Mouse (Mus musculus): ENCODE data around the gene Fam107b. TPM values are rescaled to one million over a fixed set of nuclear protein-coding genes. Genes with fewer than 3 reads are reported as not detected.
"Not testable (repeated sequence)": the region's sequence is repeated elsewhere in the genome, so short reads cannot be mapped to it uniquely, and the experiment has no call there.

Gene Fam107b
- total RNA-seq, 2 experiments from 2014 or later, result 6.4 to 11.9 TPM

DNA sequence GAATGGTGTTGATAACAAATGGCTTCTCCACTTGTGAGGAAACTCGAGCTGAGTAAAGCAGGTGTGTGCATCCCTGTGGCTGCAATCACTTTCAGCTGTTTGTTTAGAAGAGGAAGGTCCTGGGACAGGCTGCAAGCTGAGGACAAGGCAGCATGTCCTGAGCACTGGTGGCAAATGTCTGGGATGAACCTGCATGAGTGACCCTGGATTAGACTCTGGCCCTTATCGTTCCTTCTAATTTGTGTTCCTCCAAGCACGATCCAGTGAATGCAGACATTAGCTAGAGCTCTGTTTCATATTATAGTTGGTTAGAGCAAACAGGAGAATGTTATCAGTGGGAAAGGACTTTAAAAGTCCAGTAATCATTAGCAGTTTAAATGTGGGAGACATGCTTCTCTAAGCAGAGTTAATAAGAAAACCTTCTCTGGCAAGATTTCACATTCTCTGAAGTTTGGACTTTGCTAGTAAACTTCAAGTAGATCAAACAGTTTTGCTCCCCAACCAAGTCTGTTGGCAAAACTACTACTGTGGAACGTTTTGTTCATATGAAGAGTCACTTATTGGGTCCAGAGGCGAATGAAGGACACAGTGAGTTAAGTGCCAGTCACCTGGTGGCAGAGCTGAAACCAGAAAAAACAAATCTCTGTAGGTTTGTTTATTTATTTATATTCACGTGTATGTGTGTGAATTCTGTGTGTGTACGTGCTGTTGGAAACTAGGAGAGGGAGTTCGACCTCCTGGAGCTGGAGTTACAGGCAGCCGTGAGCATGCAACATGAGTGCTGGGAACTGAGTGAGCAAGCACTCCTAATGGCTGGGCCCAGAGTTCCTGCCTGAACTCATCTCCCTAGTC is 134.2 kb downstream of the Fam107b start:
- no peak for DNase-seq (ENCODE audit: low spot score in 2 of 2)
- intact Hi-C loops (cut with DNase I), result no loop called here

DNA sequence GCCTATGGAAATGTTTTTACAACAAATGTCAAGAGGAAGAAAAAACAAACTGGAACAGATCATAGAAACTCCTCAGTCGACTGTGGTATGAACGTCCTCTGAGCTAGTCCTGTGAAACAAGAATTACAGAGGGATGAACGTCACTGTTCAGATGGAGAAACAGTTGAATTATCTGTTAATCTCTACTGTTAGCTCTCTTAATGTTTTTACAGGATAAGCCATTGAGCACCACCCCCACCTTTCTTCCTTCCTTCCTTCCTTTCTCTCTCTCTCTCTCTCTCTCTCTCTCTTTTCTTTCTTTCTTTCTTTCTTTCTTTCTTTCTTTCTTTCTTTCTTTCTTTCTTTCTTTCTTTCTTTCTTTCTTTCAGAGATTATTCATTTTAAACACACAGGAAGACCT is 135.0 kb downstream of the Fam107b start:
- intact Hi-C loops (cut with DNase I); DNase-seq (ENCODE audit: low spot score in 2 of 2): not testable (repeated sequence)

DNA sequence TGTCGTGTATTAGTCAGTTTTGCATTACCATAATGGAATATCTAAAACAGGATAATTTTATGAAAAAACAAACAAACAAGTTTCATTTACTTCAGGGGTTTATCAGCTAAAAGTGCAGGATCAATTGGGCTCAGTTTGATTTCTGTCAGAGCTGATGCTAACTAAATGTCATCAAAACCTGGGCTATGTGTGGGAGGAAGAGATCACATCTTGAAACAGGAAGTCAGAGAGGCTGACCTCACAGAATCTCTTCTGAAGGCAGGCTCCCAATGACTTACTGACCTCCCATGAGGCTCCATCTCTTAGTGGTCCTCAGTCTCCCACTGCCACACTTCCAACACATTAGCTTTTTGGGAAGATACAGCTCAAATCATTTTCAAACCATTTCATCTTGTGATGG is 136.9 kb downstream of the Fam107b start:
- no peak for DNase-seq (ENCODE audit: low spot score in 2 of 2)
- intact Hi-C loops (cut with DNase I), result no loop called here

DNA sequence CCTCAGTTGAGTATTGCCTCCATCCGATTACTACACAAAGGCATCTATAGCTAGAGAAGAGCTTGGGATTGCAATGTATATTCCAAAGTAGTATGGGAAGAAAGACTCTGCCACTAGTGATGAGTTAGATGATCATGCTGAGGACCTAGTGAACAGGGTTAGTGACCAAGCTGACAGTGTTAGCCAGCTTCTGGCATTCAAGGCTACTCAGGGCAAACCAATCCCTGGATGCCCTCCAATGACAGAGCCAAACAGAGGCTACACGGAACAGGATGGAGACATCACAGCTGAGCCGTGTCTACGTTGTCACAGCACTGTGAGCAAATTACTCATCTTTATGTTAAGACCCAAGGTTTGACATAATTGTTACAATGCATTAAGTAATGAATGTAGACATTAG is 138.3 kb downstream of the Fam107b start:
- DNase-seq (ENCODE audit: low spot score in 2 of 2), result no peak

DNA sequence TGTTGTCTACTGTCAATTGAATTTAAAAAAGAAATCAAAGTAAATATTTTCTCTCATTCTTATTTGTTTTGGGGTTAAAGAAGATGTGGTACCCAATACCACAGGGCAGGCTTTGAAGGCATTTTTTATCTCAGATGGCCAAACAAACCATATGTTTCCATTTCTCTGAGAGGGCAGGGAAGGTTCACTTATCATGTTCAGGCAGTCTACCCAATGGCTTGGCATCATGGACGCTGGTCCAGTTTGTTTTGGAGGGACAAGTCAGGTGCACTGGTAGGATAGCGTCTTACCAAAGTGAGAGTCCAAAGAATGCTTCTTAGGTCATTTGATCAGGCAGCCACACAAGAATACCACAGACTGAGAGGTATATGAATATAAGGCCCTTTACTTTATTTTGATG is 139.6 kb downstream of the Fam107b start:
- intact Hi-C loops (cut with DNase I), result no loop called here
- no peak for DNase-seq (ENCODE audit: low spot score in 2 of 2)

More for the DNA sequence above, 138.3 kb downstream of the Fam107b start:
- intact Hi-C loops (cut with DNase I), result no loop called here

DNA sequence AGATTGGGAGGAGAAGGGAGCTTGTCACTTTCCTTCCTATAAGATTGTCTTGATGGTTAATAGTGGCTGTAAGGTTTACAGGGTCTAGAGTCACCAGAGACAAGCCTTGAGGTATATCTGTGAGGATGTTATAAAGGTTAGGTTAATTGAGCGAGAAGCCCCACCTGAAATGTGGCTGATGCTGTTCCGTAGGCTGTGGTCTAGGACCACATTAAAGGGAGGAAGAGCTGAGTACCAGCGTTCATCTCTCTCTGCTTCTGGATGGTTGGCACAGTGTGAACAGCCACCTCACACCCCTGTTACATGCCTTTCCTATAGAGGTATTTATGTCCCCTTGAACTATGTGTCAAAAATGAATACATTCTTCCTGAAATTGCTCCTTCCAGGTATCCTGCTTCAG is 140.2 kb downstream of the Fam107b start:
- intact Hi-C loops (cut with DNase I), result no loop called here
- no peak for DNase-seq (ENCODE audit: low spot score in 2 of 2)

DNA sequence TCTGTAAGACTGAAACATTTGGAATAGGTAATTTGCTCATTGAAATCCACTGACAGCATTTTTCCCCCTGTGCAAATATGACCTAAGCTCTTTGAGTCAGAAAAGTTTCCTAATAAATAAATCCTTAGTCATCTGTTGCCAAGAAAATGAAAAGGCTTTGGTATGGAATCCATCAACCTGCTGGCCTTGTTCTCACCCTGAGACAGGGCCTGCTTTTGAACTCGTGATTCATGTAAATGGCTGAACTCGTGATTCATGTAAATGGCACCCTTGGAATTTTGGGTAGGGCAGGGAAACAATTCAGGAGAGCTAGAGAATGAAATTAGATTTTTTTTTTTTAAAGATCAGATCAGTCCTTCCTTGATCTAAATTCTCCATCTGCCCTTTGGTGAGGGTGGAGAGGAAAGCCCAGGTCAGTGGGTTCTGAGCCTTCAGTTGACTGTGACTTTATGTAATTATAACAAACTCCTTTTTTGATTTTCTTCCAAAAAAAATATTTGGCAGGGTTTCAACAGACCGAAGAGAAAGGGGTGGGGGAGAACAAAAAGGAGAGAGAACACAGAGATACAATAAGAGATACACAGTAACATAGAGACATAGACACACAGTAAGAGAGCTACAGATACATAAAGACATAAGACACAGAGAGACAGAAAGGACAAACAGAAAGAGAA is 142.2 kb downstream of the Fam107b start:
- no peak for DNase-seq (ENCODE audit: low spot score in 2 of 2)
- intact Hi-C loops (cut with DNase I), result no loop called here

DNA sequence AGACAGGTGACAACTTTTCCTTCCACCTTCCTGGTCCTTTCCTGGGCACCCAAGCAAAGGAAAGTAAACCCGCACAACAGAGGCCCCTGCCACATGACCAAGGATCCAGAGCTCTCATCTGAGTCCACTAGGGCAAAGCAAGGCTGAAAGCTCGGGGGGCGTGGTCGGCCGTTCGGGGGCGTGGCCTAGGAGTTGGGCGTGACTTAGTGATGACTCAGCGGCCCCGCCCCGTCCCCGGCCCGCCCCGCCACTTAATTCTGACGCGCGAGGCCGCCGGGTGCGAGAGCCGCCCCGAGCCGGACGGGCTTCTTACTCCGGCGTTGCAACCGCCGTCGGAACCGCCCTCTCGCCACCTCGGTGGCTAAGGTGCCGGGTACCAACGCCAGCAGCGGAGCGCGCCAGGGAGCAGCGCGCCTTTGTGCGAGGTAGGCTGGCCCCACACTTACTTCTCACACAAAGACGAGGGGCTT is 143.0 kb downstream of the Fam107b start:
- DNase-seq (ENCODE audit: low spot score in 2 of 2), result peak; percentile 76 to 83
- intact Hi-C loops (cut with DNase I), result no loop called here

DNA sequence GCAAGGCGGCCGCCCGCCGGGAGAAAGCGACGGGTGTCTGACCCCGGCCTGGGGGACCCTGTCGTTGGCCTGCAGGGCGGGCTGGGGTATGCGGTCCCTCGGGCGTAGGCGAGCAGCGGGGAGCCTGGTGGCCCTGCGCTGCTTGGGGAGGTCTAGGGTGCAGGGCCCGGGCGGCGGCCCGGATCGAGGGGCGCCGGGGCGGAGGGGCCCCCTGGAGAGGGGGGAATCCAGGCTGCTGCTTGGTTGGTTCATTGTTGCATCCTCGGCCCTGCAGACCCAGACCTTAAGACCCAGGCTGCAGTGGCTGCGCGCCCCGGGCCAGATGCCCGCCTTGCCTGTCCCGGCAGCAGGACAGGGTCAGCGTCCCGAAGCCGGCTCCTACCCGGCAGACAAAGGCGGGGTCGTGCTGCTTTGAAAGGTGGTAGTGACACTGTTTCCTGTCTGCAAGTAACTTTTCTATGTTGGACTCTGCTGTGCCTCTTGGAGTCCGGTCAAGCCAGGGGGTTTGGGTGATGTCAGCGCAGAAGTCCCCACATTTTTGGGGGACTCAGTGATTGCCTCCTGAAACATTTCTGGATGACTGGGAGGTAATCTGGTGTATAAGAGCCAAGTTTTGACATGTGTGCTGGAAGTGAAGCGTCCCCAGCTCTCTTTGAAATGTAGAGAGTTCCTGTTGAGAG is 143.5 kb downstream of the Fam107b start:
- no peak for DNase-seq (ENCODE audit: low spot score in 2 of 2)
- intact Hi-C loops (cut with DNase I), result no loop called here

DNA sequence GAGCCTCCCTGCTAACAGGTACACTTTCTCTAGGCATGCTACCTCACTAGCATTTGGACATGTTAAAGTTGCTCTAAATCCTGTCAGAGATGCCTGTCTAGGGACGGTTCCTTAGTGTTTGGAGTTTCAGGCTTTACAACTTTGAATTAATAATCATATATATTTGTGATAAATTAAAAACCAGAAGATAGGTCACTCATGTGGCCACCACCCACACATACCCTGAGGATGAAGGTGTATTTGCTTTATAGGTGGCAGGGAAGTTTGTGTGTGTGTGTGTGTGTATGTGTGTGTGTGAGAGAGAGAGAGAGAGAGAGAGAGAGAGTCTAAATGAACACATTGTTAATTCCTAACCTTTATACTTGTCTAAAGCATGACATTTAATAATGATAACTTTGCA is 144.2 kb downstream of the Fam107b start:
- intact Hi-C loops (cut with DNase I), result no loop called here
- DNase-seq (ENCODE audit: low spot score in 2 of 2), result no peak

DNA sequence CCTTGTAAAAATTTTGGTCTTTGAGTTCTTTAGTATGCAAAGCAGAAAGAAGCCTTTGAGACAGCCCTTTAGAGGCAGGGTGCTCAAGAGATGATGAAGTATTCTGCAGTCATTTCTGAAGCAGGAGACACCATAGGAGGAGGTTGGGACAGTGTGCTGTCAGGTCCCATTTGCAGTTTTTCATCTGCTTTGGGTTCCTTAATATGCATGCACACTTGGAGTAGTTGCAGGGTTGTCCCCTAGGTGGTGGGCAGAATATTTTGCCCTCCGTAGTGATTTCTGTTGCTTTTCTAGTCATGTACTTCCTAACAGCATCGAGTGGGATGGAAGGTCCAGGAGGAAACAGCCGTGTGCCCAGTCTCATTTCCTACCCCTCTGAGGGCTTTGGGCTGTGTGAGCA is 145.1 kb downstream of the Fam107b start:
- DNase-seq (ENCODE audit: low spot score in 2 of 2), result no peak
- intact Hi-C loops (cut with DNase I), result no loop called here

DNA sequence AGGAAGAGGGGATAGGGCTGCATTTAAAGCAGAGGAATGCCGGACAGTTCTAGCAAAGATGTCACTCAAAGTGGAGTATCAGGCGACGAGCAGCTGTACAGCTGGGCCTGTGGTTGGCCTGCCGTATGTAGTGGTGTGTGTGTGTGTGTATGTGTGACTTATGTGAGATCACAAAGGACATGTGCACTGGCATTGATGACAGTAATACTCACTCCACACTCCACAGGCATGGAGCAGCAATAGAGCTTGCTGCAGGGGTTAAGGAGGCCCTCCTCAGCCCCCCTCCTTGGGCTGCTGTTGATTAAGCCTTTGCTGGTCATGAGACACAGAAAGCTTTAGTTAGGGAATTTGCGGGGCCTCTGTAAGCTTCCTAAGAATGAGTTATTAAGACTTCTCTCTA is 147.0 kb downstream of the Fam107b start:
- no peak for DNase-seq (ENCODE audit: low spot score in 2 of 2)
- intact Hi-C loops (cut with DNase I), result no loop called here

DNA sequence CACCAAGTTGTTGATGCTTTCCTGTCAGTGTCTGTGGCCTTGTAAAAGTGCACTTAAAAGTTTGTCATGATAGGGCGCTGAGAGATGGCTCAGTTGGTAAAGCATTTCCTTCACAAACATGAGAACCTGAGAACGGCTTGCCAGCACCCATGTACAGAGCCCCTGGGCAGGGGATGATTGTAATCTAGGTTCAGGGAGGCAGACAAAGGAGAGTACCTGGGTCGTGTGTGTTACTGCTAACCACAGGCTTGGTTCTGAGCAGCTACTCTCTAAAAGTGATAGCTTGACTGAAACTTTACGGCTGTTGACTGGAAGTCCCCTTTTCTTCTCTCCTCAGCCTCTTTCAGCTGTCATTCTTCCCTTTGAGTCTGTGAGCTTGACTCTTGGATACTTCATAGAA is 147.6 kb downstream of the Fam107b start:
- intact Hi-C loops (cut with DNase I), result no loop called here
- DNase-seq (ENCODE audit: low spot score in 2 of 2), result no peak

DNA sequence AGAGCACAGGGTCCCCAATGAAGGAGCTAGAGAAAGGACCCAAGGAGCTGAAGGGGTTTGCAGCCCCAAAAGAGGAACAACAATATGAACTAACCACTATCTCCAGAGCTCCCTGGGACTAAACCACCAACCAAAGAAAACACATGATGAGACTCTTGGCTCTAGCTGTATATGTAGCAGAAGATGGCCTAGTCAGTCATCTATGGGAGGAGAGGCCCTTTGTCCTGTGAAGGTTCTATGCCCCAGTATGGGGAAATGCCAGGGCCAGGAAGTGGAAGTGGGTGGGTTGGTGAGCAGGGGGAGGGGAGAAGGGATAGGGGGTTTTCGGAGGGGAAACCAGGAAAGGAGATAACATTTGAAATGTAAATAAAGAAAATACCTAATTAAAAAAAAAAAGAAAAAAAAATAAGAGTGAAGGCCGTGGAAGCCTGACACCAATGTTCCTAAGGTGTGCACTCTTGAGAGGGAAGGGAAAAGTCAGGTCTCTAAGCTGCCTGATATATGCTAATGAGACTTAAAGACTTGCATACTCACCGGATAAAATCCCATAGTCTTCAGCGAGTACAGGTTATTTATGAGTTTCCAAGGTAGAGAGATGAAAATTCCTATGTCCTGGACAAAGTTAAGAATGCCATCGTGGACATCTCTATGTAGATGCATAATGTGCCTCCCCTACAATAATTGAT is 149.3 kb downstream of the Fam107b start:
- intact Hi-C loops (cut with DNase I); DNase-seq (ENCODE audit: low spot score in 2 of 2): not testable (repeated sequence)

DNA sequence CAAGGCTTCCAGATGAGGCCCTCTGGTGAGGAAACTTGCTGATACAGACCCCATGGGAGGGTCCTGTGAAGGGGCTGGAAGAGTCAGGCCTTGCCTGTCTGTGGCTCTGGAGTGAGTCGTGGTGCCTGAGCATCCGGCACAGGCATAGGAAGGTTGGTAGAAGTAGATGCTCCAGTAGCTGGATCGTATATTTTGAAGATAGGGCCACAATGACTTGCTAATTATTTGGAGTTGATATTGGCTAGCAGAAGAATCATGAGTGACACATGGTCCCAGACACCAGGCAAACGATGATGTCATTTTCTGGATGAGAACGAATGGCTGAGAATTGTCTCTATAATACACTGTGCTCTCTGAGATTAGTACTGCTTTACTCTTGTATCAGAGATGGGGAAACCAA is 150.8 kb downstream of the Fam107b start:
- DNase-seq (ENCODE audit: low spot score in 2 of 2), result no peak
- intact Hi-C loops (cut with DNase I), result no loop called here

DNA sequence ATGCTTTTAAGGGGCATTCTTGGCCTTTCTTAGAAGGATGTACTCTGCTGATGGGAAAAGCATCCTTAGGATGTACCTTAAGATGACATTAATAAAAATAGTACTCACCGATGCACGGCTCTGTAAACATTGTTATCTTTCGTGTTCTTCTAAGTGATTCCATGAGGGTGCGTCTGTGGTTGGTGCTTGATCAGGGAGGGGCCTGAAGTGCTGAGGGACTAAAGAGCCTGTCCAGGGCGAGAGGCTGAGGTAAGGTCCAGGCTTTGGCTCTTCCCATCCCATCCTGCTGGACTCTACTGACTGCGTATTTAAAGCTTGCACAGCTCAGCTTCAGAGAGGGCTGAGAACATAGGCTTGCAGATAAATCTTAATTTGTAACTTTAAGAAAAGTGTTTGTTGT is 151.7 kb downstream of the Fam107b start:
- DNase-seq (ENCODE audit: low spot score in 2 of 2), result no peak
- intact Hi-C loops (cut with DNase I), result no loop called here

DNA sequence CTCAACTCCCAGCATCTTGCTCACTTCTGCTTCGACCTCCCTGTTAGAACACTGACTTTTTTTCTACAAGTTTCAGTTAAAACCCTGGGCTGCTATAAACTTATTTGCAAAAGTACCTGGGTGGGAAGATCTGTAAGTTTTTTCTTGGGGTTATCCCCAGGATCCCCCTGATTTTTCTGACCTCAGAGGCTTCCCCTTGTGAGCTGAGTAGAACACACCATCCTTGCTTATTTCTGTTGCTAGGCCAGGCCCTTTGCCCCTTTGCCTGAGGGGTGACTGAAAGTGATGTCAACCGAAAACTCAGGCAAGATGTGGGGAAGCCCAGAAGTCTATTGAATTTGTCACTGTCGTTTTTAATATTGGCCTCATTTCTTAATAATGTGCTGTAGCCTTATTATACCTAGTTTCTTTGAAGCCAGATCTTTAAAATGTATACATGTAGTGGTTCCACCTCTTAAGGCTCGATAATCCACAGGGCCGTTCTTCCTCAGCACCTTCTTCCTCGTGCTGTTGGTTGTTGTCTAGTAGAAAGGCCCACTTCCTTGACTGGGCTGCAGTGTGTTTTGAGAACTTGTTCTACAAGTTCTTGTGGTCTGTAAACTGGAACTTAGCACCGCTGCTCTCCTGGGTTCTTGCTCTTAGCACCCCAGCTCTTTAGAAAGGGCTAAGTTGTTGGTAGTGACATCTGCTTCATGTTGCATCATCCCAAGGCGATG is 153.3 kb downstream of the Fam107b start:
- DNase-seq (ENCODE audit: low spot score in 2 of 2), result no peak
- intact Hi-C loops (cut with DNase I), result no loop called here

DNA sequence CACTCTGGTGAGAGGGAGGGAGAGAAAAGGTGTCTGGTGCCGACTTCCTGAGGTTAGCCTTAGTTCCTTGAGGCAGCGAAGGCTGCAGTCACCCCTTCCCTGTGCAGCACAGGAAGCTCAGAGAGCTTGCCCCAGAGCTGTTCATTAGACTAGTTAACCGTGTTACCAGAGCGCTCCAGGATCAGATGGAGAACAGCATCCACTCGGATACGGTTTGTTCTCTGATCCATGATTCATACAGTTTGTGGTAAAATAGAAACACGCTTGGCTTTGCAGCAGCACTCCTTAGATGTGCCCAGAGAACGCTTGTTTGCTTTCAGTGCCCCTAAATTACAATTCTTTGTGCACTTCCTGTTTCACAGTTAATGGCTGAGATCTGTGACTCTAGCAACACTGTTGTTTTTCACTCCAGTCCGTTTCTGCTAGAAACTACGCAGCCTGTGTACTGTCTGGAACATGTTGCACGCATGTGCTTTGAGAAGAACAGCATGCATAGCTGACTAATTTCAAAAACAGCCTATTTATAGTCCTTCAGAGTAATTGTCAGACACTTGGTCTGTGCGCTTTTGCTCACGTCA is 156.3 kb downstream of the Fam107b start:
- peak in 1 of 2 experiments; percentile 18 for DNase-seq (ENCODE audit: low spot score in 2 of 2)
- intact Hi-C loops (cut with DNase I), result no loop called here

All from left cerebral cortex, postnatal 36 days (tissue).